Mouse (Mus musculus) intestine, embryonic 14.5 days (tissue): ENCODE data around the gene Rdh8. TPM values are rescaled to one million over a fixed set of nuclear protein-coding genes. Genes with fewer than 3 reads are reported as not detected.

ENCODE experiments used
- ATAC-seq: fragments of 200-750 bp; cut with Nextera tagmentation; replicated peaks from 2 replicates; pipeline ENCODE4 v1.8.0; 2017; ENCODE audit warnings: low read depth, moderate number of reproducible peaks, moderate TSS enrichment, moderate library complexity; ENCODE audit not compliant: low FRiP score, low TSS enrichment
- DNase-seq: peaks from one replicate; pipeline ENCODE4 v3.0.0-alpha.2; 2018; ENCODE audit warnings: low spot score
- H3K27ac ChIP-seq: fragments of 300-500 bp; sonication (generic); 2 replicates; pipeline ENCODE4 v1.5.1; 2014; ENCODE audit warnings: low read depth, mild to moderate bottlenecking, control low read depth
- H3K27me3 ChIP-seq: fragments of 300-500 bp; sonication (generic); replicated peaks from 2 replicates; pipeline ENCODE4 v1.6.1; 2014; ENCODE audit warnings: low read length, control low read depth; ENCODE audit not compliant: control insufficient read depth, insufficient read depth
- H3K36me3 ChIP-seq: fragments of 300-500 bp; sonication (generic); 2 replicates; pipeline ENCODE4 v1.6.1; 2014; ENCODE audit warnings: low read length, control low read depth; ENCODE audit not compliant: control insufficient read depth, insufficient read depth
- H3K4me1 ChIP-seq: fragments of 300-500 bp; sonication (generic); replicated peaks from 2 replicates; pipeline ENCODE4 v1.6.1; 2014; ENCODE audit warnings: low read length, control low read depth, mixed read lengths; ENCODE audit not compliant: control insufficient read depth, insufficient read depth
- H3K4me2 ChIP-seq: fragments of 300-500 bp; sonication (generic); 2 replicates; pipeline ENCODE4 v1.6.1; 2014; ENCODE audit warnings: low read length
- H3K4me3 ChIP-seq: fragments of 300-500 bp; sonication (generic); 2 replicates; pipeline ENCODE4 v1.5.1; 2014; ENCODE audit warnings: low read depth, low read length, control low read depth, mixed read lengths
- H3K9ac ChIP-seq: fragments of 300-500 bp; sonication (generic); 2 replicates; pipeline ENCODE4 v1.6.1; 2014; ENCODE audit warnings: mild to moderate bottlenecking, low read length
- H3K9me3 ChIP-seq: fragments of 300-500 bp; sonication (generic); 2 replicates; pipeline ENCODE4 v1.6.1; 2016; ENCODE audit warnings: low read length, control low read depth; ENCODE audit not compliant: control insufficient read depth
- WGBS: fragments of 180-500 bp; shearing (Covaris S2); extraction: QIAGEN DNeasy Blood & Tissue Kit; methylation state at CpG from one replicate; pipeline ENCODE4 v1.1.7; 2014; 5-methylcytosine and 5-hydroxymethylcytosine counted together
- polyA plus RNA-seq: library from polyadenylated mRNA; unstranded; fragments of >200 nt; fragmentation: Nextera tagmentation; extraction: Ambion mirVana; gene quantifications from 2 replicates; pipeline ENCODE4 v1.2.1, GENCODE M21; 2014

Rdh8 gene
- polyA plus RNA-seq, 1 experiment from 2014 or later, result not detected

- ATAC-seq, result no peak
- DNase-seq, result no peak
- Histone ChIP-seq H3K36me3 (no peaks in the 10 kb centered on the region; the same call in 1 of the 2 replicates), H3K27ac (no peak overlapping the region), H3K4me2 (no peak overlapping the region), H3K4me3 (no peak overlapping the region), H3K9me3 (no peaks in the 10 kb centered on the region), H3K9ac (no peak overlapping the region), H3K27me3 (peaks cover 35% of the 10 kb centered on the region), H3K4me1 (no peaks in the 10 kb centered on the region)
- 77% methylated on average over 12 of the region's 12 CpGs for WGBS
Measured at GRCm38 (mm10) chr9:20870211-20871173, 52.2 kb downstream of the Rdh8 start.

- Histone ChIP-seq H3K9ac (no peak overlapping the region), H3K4me1 (no peaks in the 10 kb centered on the region; the same call in 1 of the 2 replicates), H3K27me3 (peaks cover 23% of the 10 kb centered on the region), H3K4me2 (no peak overlapping the region), H3K9me3 (no peaks in the 10 kb centered on the region), H3K4me3 (no peak overlapping the region), H3K36me3 (no peaks in the 10 kb centered on the region; the same call in 1 of the 2 replicates), H3K27ac (no peak overlapping the region)
- WGBS, result 92% methylated on average over 10 of the region's 10 CpGs
- ATAC-seq, result no peak
- no peak for DNase-seq
Measured at GRCm38 (mm10) chr9:20872991-20873390, 54.7 kb downstream of the Rdh8 start.

DNA sequence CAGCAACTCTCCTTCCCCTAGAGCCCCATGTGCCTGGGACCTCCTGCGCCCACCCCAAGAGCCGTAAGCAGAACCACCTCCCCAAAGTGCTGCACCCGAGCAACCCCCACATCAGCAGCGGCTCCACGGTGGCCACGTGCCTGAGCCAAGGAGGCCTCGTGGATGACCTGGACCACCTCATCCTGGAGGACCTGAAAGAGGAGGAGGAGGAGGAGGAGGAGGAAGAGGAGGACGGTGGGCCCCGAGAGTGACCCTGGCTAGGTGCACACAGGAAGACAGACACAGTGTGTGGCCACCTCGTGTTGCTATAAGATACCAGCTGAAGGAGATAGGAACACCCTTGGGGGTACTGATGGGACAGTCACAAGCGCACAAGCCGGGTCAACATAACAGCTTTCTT lies 55.2 kb downstream of the Rdh8 start:
- H3K36me3 ChIP-seq, result no peaks in the 10 kb centered on the region; the same call in 1 of the 2 replicates
- H3K27me3 ChIP-seq, result peaks cover 18% of the 10 kb centered on the region
- no peak overlapping the region for H3K4me3 ChIP-seq
- H3K27ac ChIP-seq, result no peak overlapping the region
- WGBS, result 87% methylated on average over 12 of the region's 12 CpGs
- no peaks in the 10 kb centered on the region for H3K9me3 ChIP-seq
- ATAC-seq (no peak), DNase-seq (no peak)
- H3K4me1 ChIP-seq, result no peaks in the 10 kb centered on the region; the same call in 1 of the 2 replicates
- H3K9ac ChIP-seq, result no peak overlapping the region
- no peak overlapping the region for H3K4me2 ChIP-seq

GRCm38 (mm10) chr9:20875021-20875790 lies 56.9 kb downstream of the Rdh8 start:
- Histone ChIP-seq H3K4me3 (no peak overlapping the region), H3K36me3 (no peaks in the 10 kb centered on the region; the same call in 1 of the 2 replicates), H3K4me1 (peaks cover 5% of the 10 kb centered on the region; the same call in 1 of the 2 replicates), H3K9me3 (no peaks in the 10 kb centered on the region), H3K27me3 (peaks cover 4% of the 10 kb centered on the region; the same call in 1 of the 2 replicates), H3K27ac (no peak overlapping the region), H3K4me2 (no peak overlapping the region), H3K9ac (no peak overlapping the region)
- WGBS, result 69% methylated on average over 23 of the region's 23 CpGs
- ATAC-seq (no peak), DNase-seq (peak; percentile 51)

Other genes with a start within 250 kb of the Rdh8 start
- gene Zfp846, start 237.2 kb upstream of the Rdh8 start, polyA plus RNA-seq, result 16.5 and 21.6 TPM in 2 replicates
- 346 and 349 TPM in 2 replicates for gene Ubl5, start 175.6 kb upstream of the Rdh8 start, polyA plus RNA-seq
- gene Fbxl12, start 173.7 kb upstream of the Rdh8 start, polyA plus RNA-seq, result 11.6 and 12.1 TPM in 2 replicates
- 55.1 and 55.3 TPM in 2 replicates for gene Pin1, start 166.4 kb upstream of the Rdh8 start, polyA plus RNA-seq
- gene Olfm2, start 72.2 kb upstream of the Rdh8 start, polyA plus RNA-seq, result 7.5 and 9.4 TPM in 2 replicates
- gene Col5a3, start 3.4 kb upstream of the Rdh8 start, polyA plus RNA-seq, result 0.71 and 1.0 TPM in 2 replicates
- gene A230050P20Rik, start 50.1 kb downstream of the Rdh8 start, polyA plus RNA-seq, result 11.1 and 14.1 TPM in 2 replicates
- 8.1 and 10.0 TPM in 2 replicates for gene Angptl6, start 61.2 kb downstream of the Rdh8 start, polyA plus RNA-seq
- 101 and 106 TPM in 2 replicates for gene Ppan, start 69.7 kb downstream of the Rdh8 start, polyA plus RNA-seq
- gene Eif3g, start 80.1 kb downstream of the Rdh8 start, polyA plus RNA-seq, result 314 and 315 TPM in 2 replicates
- gene Dnmt1, start 141.4 kb downstream of the Rdh8 start, polyA plus RNA-seq, result 65.4 and 69.9 TPM in 2 replicates
- gene S1pr2, start 158.3 kb downstream of the Rdh8 start, polyA plus RNA-seq, result 31.9 and 35.5 TPM in 2 replicates
- gene Mrpl4, start 184.2 kb downstream of the Rdh8 start, polyA plus RNA-seq, result 151 and 155 TPM in 2 replicates
- gene Icam1, start 197.5 kb downstream of the Rdh8 start, polyA plus RNA-seq, result 11.4 and 11.8 TPM in 2 replicates
- gene Icam4, start 210.9 kb downstream of the Rdh8 start, polyA plus RNA-seq, result 0.96 TPM in 1 of 2 replicates, not detected in the other
- 0.12 TPM in 2 replicates for gene Icam5, start 213.6 kb downstream of the Rdh8 start, polyA plus RNA-seq
- gene Zglp1, start 248.6 kb downstream of the Rdh8 start, polyA plus RNA-seq, result 1.3 TPM in 1 of 2 replicates, not detected in the other